Mouse (Mus musculus) fibroblast of lung, adult 2 months (primary cell): ENCODE measurements around the gene Exoc7.

Experiments
- DNase-seq: peaks from one replicate; pipeline ENCODE4 v3.0.0-alpha.2; 2011; ENCODE audit warnings: low read depth

Gene Exoc7

GRCm38 (mm10) chr11:116239797-116240196 is 67.2 kb downstream of the Exoc7 start:
- DNase-seq = no peak
